Mouse (Mus musculus) bone marrow, adult 2 months (tissue): Measurements from ENCODE around the gene Prlhr. TPM values are rescaled to one million over a fixed set of nuclear protein-coding genes. Genes with fewer than 3 reads are reported as not detected.

Experiments
- H3K27ac ChIP-seq: fragments of 200-500 bp; 2 replicates; pipeline ENCODE4 v1.5.1; 2012; ENCODE audit warnings: low read depth, mild to moderate bottlenecking, control low read depth, inconsistent platforms, low read length; ENCODE audit not compliant: control insufficient read depth, poor library complexity, insufficient read depth
- H3K4me1 ChIP-seq: fragments of 200-500 bp; 2 replicates; pipeline ENCODE4 v1.6.1; 2011; ENCODE audit warnings: low read length; ENCODE audit not compliant: control insufficient read depth, insufficient read depth
- H3K4me3 ChIP-seq: fragments of 200-500 bp; replicated peaks from 2 replicates; pipeline ENCODE3; 2011; ENCODE audit warnings: mild to moderate bottlenecking, low read depth, low read length, control low read depth; ENCODE audit not compliant: control insufficient read depth
- CTCF ChIP-seq: fragments of 200-500 bp; IDR thresholded peaks from 2 replicates; pipeline ENCODE4 v1.5.1; 2011; ENCODE audit warnings: low read length, control low read depth; ENCODE audit not compliant: control insufficient read depth, insufficient read depth
- POLR2A ChIP-seq: fragments of 200-500 bp; IDR thresholded peaks from 2 replicates; pipeline ENCODE4 v1.6.1; 2011; ENCODE audit warnings: low read depth, mild to moderate bottlenecking, control low read depth, low read length, borderline replicate concordance; ENCODE audit not compliant: control insufficient read depth
- WGBS: fragments of 180-500 bp; shearing (Covaris S2); methylation state at CpG from one replicate; pipeline ENCODE4 v1.1.7; 2018; 5-methylcytosine and 5-hydroxymethylcytosine counted together
- polyA plus RNA-seq: library from polyadenylated mRNA; stranded (reverse); fragments of >200 nt; gene quantifications from 2 replicates; pipeline ENCODE4 v1.2.4, GENCODE M21; 2011; ENCODE audit warnings: low replicate concordance; ENCODE audit not compliant: missing spikeins, insufficient read depth, insufficient read length

Prlhr gene
- polyA plus RNA-seq, result not detected in 2 replicates

- Histone ChIP-seq H3K4me1 (peaks cover 2% of the 10 kb centered on the region; the same call in 1 of the 2 replicates), H3K27ac (no peak within 1 kb of the TSS), H3K4me3 (no peak within 1 kb of the TSS)
- WGBS, result 14% methylated on average over 17 of the region's 17 CpGs
- no peak for TF ChIP-seq CTCF
- TF ChIP-seq POLR2A, result no peak
Observed at GRCm38 (mm10) chr19:60468254-60468762, at the start of gene Prlhr. Gene Prlhr (minus strand): TSS chr19:60468304.

GRCm38 (mm10) chr19:60515064-60515463, 47.0 kb upstream of the Prlhr start:
- Histone ChIP-seq H3K4me3 (no peak overlapping the region), H3K4me1 (no peaks in the 10 kb centered on the region; the same call in 1 of the 2 replicates), H3K27ac (no peak overlapping the region)
- TF ChIP-seq CTCF (no peak), POLR2A (no peak)
- WGBS, result 53% methylated on average over 2 of the region's 2 CpGs

GRCm38 (mm10) chr19:60513431-60513830, 45.3 kb upstream of the Prlhr start:
- H3K4me3 ChIP-seq, result no peak overlapping the region
- WGBS, result 59% methylated on average over 3 of the region's 3 CpGs
- no peak for TF ChIP-seq POLR2A
- no peaks in the 10 kb centered on the region for H3K4me1 ChIP-seq
- H3K27ac ChIP-seq, result no peak overlapping the region

GRCm38 (mm10) chr19:60500209-60500608, 32.1 kb upstream of the Prlhr start:
- Histone ChIP-seq H3K4me3 (no peak overlapping the region), H3K4me1 (no peaks in the 10 kb centered on the region)
- TF ChIP-seq POLR2A (no peak), CTCF (no peak)

GRCm38 (mm10) chr19:60497171-60497570, 29.1 kb upstream of the Prlhr start:
- TF ChIP-seq CTCF (no peak), POLR2A (no peak)
- 65% methylated on average over 4 of the region's 4 CpGs for WGBS
- Histone ChIP-seq H3K4me1 (no peaks in the 10 kb centered on the region), H3K27ac (no peak overlapping the region), H3K4me3 (no peak overlapping the region)

More at GRCm38 (mm10) chr19:60500209-60500608, 32.1 kb upstream of the Prlhr start:
- H3K27ac ChIP-seq, result no peak overlapping the region

GRCm38 (mm10) chr19:60495772-60496171, 27.7 kb upstream of the Prlhr start:
- no peak for TF ChIP-seq CTCF
- no peak for TF ChIP-seq POLR2A
- no peaks in the 10 kb centered on the region for H3K4me1 ChIP-seq
- no peak overlapping the region for H3K27ac ChIP-seq
- WGBS, result 56% methylated on average over 3 of the region's 3 CpGs
- H3K4me3 ChIP-seq, result no peak overlapping the region

- H3K27ac ChIP-seq, result no peak overlapping the region
- H3K4me1 ChIP-seq, result no peaks in the 10 kb centered on the region
- no peak overlapping the region for H3K4me3 ChIP-seq
- no peak for TF ChIP-seq CTCF
- 76% methylated on average over 1 of the region's 1 CpGs for WGBS
Observed at GRCm38 (mm10) chr19:60489566-60489965, 21.5 kb upstream of the Prlhr start.

- Histone ChIP-seq H3K27ac (no peak overlapping the region), H3K4me3 (no peak overlapping the region), H3K4me1 (no peaks in the 10 kb centered on the region)
- TF ChIP-seq POLR2A (no peak), CTCF (no peak)
Observed at GRCm38 (mm10) chr19:60485261-60485660, 17.2 kb upstream of the Prlhr start.

GRCm38 (mm10) chr19:60478859-60479258, 10.8 kb upstream of the Prlhr start:
- H3K27ac ChIP-seq, result no peak overlapping the region
- no peak for TF ChIP-seq POLR2A
- TF ChIP-seq CTCF, result no peak
- 25% methylated on average over 1 of the region's 1 CpGs for WGBS

GRCm38 (mm10) chr19:60477788-60478187, 9.7 kb upstream of the Prlhr start:
- H3K27ac ChIP-seq, result no peak overlapping the region
- WGBS, result 17% methylated on average over 2 of the region's 2 CpGs
- no peaks in the 10 kb centered on the region for H3K4me1 ChIP-seq
- TF ChIP-seq POLR2A (no peak), CTCF (no peak)
- no peak overlapping the region for H3K4me3 ChIP-seq

More at GRCm38 (mm10) chr19:60478859-60479258, 10.8 kb upstream of the Prlhr start:
- no peaks in the 10 kb centered on the region for H3K4me1 ChIP-seq
- H3K4me3 ChIP-seq, result no peak overlapping the region
